Mouse (Mus musculus): ENCODE measurements around the gene Kcnk12.
A peak's percentile ranks its signal among the peaks of the same experiment; 100 is the strongest.

Kcnk12 gene

DNA sequence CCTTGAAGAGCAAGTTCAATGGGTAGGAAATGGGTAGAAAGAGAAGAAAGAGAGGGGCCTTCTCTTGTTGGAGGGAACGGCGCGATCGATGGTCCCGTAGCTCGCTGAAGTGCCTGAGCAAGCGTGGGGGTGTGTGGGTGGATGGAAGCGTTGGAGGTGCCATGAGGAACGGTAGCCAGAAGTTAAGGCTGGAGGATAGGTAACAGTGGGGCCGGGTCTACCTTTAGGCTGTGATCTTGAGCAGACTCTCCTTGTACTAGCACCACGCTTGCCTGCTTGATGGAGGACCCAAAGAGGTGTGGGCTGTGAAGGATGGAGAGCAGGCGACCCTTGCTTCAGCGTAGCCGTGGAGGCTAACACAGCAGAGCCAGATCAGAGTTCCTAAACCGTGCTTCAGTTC is 12.1 kb downstream of the Kcnk12 start:
- no peak for DNase-seq (ENCODE audit: low spot score)

DNA sequence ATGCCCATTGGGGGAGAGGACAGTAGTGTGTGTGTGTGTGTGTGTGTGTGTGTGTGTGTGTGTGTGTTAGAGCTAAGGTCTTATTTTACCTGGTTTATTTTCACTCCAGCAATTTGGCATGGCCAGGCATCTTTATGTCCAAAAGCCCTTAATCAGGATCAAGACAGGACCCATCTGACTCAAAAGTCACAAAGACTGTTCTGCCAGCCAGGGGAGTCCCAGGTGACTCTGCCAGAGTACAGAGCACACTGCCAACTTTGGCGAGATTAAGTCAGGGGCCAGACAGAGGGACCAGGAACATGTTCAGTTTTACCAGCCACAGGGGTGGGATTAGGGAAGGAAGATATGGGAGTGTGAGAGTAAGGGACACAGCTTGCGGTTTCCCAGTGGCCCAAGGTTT is 12.9 kb downstream of the Kcnk12 start:
- no peak for DNase-seq (ENCODE audit: low spot score)

DNA sequence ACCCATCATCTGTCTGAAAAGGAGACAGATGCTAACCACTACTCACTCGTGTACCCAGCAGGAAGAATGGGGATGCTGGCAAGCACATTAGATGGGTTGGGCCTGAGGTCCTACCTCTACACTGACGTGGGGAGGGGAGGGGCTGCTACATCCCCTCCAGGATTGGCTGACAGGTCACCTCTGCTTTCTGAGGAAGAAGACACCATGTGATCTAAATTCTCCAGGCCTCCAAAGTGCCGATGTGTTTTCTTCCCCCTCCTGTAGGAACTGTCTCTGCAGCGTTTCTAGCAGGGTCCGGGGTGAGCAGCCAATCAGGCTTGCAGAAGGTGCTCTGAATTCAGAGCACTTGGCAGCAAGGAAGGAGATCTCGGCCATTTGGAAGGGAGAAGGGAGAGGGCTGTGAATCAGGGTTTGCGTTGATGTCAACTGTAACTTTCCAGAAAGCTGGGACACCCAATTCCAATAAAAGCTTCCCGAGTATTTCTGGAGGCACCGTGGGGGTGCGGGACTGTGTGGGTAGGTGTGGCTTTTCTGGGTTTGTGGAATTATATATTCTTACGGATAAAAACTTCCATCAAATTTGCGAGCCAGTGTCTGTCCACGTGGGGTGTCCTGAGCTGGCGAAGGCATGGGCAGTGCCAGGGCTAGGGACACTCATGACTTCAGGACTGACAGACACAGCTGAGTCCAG is 13.5 kb downstream of the Kcnk12 start:
- DNase-seq (ENCODE audit: low spot score): no peak

DNA sequence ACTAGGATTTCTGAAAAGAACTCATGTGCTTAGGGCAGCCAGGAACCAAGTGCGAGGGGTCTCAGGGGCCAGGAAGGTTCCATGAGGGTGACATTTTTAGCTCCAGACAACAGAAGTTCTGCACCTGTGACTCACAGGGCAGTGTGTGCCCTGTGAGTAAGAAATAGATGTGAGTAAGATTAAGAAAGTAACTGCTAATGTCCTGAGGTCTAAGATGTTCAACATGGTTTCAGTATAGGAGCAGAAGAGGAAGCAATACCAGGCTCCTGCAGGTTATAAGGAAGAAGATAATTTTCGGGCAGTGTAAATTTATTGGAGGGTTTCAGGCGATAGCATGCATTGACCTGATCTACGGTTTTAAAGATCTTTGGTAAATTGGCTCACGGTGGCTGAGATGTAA is 16.6 kb downstream of the Kcnk12 start:
- DNase-seq (ENCODE audit: low spot score): no peak

DNA sequence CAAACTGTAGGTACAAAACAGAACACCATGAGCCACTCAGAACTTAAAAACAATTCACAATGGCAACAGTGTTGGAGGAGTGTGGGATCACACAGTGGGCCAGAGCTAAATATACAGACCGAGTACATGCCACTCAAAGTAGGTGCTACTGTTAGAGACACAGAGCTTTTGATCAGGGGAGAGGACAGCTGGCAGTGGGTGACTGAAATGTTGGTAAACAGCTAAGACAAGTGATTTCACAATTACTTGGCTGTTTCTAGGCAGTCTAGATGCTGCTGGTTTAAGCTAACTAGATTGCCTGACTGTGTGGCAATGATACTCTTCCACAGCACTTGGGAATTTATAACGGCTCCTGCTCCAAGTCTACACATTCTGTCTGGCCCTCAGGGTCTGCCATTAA is 17.6 kb downstream of the Kcnk12 start:
- DNase-seq (ENCODE audit: low spot score): no peak

DNA sequence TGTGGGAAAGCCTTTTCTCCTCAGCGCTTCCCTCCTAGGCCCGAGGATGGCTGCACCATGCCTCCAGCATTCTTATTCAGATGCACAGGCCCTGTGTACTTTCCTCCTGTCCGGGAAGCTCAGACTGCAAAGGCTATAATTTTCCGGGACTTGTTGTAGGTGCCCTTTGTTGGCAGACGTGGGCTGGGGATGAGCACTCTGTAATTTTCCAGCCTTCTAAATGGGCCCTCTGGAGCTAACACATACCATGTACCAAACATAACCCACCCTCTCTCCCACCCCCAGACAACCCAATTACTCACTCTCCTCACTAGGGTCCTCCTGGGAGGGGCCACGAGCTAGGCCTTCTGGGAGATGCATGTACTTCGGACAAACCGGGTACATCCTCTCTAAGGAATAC is 22.8 kb downstream of the Kcnk12 start:
- DNase-seq (ENCODE audit: low spot score): no peak

DNA sequence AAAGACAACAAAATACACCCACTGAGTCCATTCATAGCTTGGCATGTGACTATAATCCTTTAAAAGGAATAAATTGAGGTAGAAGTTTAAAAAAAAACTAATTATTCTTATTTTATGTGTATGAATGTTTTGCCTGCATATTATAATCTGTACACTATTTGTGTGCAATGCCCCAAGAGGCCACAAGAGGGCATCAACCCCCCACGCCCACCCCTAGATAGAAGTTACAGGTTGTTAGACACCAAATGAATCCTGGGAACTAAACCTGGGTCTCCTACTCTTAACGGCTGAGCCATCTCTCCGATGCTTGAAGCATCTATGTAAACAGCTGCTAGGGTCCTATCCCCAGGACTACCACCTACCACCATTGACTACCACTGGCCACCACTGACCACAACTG is 24.6 kb downstream of the Kcnk12 start:
- no peak for DNase-seq (ENCODE audit: low spot score)

DNA sequence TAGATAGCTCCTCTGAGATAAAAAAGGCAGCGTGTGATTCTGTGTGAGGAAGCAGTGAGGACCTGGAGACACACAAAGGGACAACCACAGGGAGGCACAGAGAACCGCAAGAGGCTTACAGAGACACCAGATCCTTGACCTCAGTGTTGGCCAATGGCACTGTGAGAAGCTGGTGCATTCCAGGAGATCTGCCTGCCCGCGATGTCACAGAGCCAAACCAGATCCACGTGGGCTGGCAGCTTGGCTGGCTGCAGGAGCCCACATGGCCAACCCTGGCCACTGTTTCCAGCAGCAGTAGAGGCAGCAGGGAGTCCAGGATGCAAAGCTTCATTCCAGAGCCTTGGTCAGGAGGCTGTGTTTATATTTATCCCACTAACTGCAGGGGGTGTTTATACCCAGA is 27.0 kb downstream of the Kcnk12 start:
- DNase-seq (ENCODE audit: low spot score): no peak

DNA sequence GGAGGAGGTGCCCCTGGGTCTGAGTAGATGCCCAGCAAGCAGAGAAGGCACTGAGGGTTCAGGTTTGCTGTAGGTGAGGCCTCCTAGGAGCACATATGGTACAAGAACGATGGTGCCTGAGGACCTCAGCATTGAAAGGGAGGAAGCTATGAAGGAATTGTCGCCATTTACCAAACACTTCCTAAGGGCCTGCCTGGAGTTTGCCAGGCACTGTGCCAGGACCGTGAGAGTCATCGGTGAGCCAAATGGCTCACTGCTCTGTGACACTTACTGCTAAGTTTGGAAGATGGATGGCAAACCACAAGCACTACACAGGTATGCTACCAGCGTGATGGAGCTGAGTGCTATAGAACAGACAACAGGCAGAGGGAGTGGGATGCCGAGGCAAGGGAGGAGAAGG is 30.9 kb downstream of the Kcnk12 start:
- no peak for DNase-seq (ENCODE audit: low spot score)

DNA sequence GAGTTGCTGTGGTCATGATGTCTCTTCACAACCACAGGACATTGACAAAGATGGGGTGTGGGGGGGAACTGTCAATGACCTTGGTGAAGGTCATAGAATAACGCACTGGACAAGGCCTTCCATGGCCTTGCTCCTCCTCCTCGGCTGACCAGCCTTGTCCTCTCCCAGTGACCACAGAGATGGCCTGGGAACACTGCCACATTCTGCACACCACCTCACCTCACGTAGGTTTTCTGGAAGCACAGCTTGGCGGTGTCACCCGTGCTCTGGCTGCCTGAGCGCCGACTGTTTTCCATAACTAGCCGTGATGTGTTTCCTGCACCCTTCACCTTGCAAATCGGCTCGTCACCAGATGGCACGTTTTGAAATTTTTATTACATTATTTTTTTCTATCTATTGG is 32.8 kb downstream of the Kcnk12 start:
- no peak for DNase-seq (ENCODE audit: low spot score)

DNA sequence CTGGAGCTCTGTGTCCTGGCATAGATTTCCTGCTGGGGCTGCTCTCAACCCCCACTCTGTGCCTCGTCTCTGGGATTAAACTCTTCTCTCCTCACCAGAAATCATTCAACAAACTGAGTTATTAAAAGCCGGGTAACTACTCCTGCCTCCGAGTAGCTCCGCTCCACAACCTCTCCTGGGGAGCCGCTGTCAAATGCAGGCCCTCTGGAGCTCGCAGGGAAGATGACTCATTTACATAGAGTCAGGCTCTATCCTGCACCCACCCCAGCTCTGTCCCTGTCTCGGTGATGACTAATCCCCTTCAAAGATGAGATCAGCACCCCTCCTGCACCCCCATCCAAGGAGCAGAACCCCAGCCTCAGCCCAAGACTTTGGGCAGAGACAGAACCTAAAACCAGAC is 34.6 kb downstream of the Kcnk12 start:
- no peak for DNase-seq (ENCODE audit: low spot score)

DNA sequence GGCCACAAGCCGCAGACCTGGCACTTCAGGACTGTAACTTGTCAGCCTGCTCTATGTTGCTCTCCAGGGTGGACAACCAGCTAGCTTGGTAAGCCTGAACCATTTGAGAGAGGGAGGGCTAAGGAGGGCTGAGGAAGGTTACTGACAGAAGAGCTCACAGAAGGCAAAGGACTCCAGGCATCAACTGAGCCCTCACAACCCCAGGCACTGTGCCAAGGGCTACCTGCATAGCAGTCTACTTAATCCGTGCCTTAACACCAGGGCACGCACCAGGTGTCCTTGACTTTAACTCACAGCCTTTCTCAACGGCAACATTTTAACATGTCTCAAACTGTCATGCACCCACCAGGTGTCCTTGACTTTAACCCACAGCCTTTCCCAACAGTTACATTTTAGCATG is 37.5 kb downstream of the Kcnk12 start:
- DNase-seq (ENCODE audit: low spot score): no peak

DNA sequence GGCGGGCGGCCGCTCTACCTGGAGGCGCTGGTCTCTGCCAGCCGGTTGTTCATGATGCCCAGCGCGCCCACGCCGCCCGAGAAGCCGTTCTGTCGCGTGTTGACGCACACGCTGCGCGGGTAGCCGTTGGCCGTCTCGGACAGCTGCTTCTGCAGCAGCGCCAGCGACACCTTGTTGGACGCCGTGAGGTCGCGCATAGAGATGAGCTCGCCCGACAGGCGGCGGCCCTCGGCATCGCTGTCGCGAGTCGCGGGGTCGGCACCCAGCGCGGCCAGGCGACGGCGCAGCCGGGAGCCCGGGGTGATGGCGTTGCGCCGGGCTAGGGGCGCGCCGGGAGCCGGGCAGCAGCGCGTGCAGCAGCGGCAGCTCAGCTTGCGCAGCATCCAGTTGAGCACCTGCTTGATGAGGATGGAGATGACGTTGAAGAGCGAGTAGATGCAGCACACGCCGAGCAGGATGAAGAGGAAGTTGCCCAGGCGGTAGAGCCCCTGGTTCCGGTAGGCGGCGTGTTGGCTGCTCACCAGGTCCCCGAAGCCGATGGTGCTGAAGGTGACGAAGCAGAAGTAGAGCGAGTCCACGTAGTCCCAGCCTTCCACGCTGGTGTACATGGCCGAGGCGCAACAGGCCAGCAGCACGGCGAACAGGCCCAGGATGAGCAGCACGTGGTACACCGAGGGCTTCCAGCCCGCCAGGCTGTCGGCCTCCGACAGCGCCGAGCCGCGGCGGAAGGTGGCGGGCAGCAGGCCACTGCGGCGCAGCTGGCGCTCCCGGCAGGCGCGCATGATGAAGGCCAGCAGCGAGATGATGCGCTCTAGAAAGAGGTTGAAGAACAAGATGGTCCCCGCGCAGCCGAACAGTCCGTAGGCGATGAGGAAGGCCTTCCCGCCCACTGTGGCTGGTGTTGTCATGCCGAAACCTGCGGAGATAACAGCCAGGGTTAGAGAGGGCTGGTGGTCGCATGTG is 51.6 kb downstream of the Kcnk12 start:
- peak; percentile 9 for DNase-seq (ENCODE audit: low spot score)

DNA sequence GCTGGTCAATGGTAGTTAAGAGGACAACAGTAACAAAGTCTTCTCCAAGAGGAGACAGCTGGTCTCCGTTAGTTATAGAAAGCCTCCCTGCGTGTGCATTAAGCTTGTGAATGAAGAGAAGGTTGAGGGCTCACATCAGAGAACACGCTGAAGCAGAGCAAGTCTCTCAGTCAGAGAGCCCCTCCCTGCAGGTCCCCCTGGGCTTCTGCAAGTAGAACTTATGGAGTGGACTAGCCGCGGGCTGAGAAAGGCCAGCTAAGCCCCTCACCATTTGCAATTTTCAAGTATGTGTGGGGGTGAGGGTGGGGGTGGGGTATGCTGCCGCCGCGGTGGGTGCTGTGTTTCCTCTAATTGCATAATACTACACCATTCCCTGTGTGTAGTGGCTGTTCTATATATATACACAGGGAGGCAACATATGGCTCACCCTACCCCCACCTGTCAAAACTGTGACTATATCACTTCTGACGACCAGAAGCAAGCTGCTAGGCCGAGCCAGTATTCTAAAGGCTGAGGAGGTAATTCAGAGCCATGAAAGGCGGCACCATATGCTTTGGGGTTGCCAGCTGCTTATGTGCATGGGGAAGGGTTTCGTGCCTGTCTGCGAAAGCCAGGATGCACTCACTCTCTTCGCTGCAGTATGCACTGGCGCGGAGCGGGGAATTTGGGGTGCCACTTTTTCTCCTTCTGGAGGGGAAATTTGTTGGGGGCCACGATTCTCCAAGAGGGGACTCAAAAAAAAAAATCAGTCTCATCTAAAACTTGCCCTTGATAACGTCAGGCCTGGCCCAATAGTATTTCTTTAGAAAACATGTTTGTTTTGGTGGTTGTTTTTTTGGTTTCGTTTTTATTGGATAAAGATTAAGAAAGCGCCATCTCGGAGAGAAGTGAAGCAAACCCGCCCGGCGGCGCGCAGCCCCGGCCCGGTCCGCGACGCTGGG is 52.5 kb downstream of the Kcnk12 start:
- DNase-seq (ENCODE audit: low spot score): no peak

DNA sequence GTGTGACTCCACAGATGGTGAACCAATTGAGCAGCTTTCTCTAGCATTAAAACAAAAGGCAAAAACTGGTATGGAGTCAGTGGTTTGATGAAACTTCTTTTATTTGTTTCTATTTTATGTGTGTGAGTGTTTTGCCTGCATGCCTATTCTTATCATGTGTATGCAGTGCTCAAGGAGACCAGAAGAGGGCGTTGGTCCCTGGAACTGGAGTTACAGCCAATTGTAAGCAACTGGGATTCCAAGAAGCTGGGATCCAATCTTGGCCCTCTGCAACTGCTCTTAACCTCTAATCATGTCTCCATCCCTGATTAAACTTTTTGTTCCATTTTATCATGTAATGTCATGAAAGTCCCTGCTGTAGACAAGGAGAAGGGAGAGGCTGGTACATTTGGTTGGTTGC is 58.0 kb downstream of the Kcnk12 start:
- DNase-seq (ENCODE audit: low spot score): no peak

DNA sequence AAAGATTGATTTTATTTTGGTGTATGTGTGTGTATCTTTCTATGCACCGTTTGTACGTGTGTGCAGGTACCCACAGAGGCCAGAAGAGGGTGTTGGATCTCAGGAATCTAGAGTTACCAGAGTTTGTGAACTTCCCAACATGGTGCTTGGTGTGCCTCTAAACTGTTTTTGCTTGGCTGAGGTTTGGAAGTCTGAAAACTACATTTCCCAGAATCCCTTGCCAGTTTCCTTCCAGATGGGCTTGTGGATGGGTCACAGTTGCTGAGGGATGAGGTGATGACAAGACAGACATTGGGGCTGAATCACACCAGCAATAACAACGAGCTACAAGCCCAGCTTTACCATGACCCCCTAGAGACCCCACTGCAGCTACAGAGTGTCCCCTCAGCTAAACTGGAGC is 60.6 kb downstream of the Kcnk12 start:
- no peak for DNase-seq (ENCODE audit: low spot score)

DNA sequence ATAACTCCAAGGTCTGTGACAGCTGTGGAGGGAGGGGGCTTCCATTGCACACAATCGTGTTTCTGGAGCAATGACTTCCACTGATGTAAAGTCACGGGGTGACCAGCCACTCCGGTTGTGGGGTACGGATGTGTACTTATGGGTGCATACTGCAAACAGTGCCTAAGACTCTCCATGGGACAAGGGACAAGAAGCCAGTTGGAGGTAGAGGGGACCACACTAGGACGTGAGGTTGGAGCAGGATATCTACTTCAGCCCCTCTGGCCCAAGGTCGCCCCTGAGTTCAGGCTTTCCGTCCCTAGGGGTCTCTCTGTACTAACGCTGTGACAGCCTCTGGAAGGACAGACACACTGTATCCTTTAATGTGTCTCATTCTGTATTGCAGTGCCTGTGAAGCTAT is 63.3 kb downstream of the Kcnk12 start:
- no peak for DNase-seq (ENCODE audit: low spot score)

DNA sequence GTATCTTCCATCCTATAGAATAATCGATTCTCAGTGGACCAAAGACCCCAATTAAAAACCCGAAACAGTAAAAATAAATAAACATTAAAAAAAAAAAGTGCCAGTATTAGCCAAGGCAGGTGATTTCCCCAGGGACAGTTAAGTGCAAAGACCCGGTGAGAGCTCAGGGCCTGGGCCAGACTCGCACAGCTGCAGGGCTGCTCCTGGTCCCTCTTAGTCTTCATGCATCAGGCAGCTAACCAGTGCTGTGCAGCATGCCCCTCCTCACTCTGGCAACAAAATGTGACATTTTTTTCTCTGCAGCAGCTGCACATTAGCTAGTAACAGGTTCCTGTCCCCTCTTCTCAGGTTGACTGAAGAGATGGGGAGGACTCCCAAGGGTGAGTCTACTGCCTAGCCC is 65.8 kb downstream of the Kcnk12 start:
- DNase-seq (ENCODE audit: low spot score): no peak

DNA sequence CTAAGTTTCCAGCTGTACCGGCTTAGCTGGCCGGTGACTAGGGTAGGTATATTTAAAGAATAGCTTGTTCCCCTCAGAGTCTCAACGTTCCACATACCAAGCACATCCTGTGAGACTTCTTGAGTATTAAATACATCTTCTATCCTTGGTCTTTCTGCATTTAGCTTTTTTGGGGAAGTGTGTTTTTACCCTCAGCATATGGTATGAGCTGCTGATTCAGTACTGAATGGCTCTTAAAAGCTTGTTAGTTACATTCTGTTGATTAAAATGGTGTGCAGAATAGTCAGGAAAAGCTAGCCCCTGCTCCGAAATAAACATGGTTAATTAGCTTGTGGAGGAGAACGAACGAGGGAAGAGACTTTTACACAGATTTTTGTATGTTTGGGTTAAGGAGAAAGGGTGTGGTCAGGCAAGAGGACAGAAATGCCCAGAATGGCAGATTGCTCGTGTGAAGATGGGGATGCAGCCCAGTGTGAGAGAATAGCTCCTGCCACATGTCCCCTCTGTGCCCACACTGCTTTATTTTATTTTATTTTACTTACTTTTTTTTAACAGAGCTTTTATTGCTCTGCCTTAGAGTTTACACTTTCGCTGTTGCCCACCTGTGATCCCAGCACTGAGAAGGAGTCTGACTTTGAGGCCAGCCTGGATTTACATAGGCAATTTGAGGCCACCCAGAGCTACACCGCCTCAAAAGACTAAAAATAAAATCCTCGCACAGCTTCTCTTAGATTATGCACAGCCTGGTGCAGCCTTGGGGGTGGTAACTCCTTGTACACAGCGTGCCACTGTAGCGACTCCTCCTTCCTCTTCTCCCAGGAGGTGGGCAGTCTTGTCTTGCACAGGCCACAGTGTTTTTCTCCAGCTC is 71.1 kb downstream of the Kcnk12 start:
- DNase-seq (ENCODE audit: low spot score): no peak

DNA sequence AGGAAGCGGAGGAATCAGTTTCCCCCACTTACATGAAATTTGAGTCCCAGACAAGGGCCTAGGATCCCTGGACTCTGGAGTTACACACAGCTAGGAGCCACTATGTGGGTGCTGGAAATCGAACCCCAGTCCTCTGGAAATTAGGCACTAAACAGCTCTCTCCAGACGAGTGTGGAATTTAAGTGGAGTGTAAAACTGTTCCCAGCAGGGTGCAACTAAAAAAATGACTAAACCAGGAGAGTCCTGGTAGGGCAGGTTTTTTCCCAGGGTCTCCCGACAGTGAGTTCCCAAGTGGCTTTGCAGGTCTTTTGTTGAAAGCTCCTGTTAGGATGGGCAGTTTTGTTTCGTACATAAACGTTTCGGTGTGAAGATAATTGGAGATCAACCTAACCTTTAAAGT is 73.1 kb downstream of the Kcnk12 start:
- DNase-seq (ENCODE audit: low spot score): no peak

DNA sequence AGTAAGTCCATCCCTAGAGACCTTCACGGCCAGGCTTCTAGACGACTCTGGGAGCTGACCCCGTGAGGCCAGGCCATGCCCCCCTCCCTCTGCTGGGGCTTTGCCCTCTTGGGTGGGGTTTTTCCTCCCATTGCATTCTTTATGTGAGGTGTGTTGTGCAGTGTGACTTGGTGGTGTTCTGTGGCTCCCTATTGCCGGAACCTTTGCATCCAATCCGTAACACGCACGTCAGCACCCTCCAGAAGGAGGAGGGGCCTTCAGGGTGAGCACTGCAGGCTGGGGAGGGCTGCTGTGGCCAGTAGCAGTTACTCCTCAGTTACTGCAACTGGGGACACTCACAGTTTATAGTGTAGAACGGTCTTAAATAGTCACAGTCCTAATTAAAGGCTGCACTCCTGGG is 97.7 kb downstream of the Kcnk12 start:
- no peak for DNase-seq (ENCODE audit: low spot score)

All from ovary, postnatal 10 days (tissue).